Mouse (Mus musculus) hindbrain, embryonic 13.5 days (tissue): ENCODE measurements around the gene Zfp189. TPM values are rescaled to one million over a fixed set of nuclear protein-coding genes. Genes with fewer than 3 reads are reported as not detected.

Source experiments
- ATAC-seq: fragments of 200-750 bp; cut with Nextera tagmentation; 2 replicates; pipeline ENCODE4 v1.8.0; 2017; ENCODE audit warnings: moderate TSS enrichment; ENCODE audit not compliant: low FRiP score
- H3K27ac ChIP-seq: fragments of 300-500 bp; sonication (generic); 2 replicates; pipeline ENCODE4 v1.5.1; 2015; ENCODE audit warnings: inconsistent platforms, mild to moderate bottlenecking, moderate library complexity
- H3K27me3 ChIP-seq: fragments of 300-500 bp; sonication (generic); 2 replicates; pipeline ENCODE4 v1.6.1; 2015; ENCODE audit warnings: mild to moderate bottlenecking, inconsistent platforms
- H3K36me3 ChIP-seq: fragments of 300-500 bp; sonication (generic); 2 replicates; pipeline ENCODE4 v1.6.1; 2015; ENCODE audit warnings: mild to moderate bottlenecking, inconsistent platforms
- H3K4me1 ChIP-seq: fragments of 300-500 bp; sonication (generic); replicated peaks from 2 replicates; pipeline ENCODE4 v1.6.1; 2015; ENCODE audit warnings: inconsistent platforms
- H3K4me2 ChIP-seq: fragments of 300-500 bp; sonication (generic); 2 replicates; pipeline ENCODE4 v1.6.1; 2015; ENCODE audit warnings: inconsistent platforms, mild to moderate bottlenecking, moderate library complexity
- H3K4me3 ChIP-seq: fragments of 300-500 bp; sonication (generic); 2 replicates; pipeline ENCODE4 v1.5.1; 2015; ENCODE audit warnings: mild to moderate bottlenecking, inconsistent platforms
- H3K9ac ChIP-seq: fragments of 300-500 bp; sonication (generic); 2 replicates; pipeline ENCODE4 v1.6.1; 2015; ENCODE audit warnings: mild to moderate bottlenecking, inconsistent platforms
- H3K9me3 ChIP-seq: fragments of 300-500 bp; sonication (generic); 2 replicates; pipeline ENCODE4 v1.6.1; 2016; ENCODE audit warnings: inconsistent platforms
- WGBS: fragments of 180-500 bp; shearing (Covaris S2); methylation state at CpG from one replicate; pipeline ENCODE4 v1.1.7; 2015; 5-methylcytosine and 5-hydroxymethylcytosine counted together
- polyA plus RNA-seq: library from polyadenylated mRNA; unstranded; fragments of >200 nt; fragmentation: Nextera tagmentation; extraction: Ambion mirVana; gene quantifications from 2 replicates; pipeline ENCODE4 v1.2.1, GENCODE M21; 2015

Zfp189 gene
- polyA plus RNA-seq, 1 experiment from 2014 or later, result 13.5 TPM

DNA sequence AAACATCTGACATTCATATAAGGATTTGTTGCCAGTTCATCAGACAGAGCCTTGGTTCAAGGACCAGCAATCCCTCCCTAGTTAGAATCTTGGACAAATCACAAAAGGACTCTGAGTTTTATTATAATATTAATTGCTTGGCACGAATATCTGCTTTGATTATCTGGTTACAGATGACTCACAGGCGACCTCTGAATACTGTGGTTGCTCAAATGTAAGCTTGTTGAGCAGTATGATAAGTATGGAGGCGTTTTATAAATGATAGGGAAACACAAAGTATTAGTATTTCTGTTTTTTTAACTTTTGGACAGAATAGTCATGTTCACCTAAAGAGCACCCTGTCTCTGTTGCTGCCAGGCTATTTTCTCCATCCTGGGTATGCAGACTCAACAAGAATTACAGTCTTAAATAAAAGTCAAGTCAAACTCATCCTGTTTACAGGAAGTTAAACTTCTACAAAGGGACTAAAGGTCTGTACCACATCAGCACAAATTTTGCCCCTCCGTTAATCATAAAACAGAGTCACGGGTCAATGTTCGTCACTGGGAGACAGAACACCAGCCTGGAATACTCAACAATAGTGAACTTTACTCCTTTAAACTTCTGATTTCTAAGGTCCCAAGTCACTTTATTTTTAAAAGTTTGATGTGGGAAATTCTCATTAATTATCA is 26.0 kb downstream of the Zfp189 start:
- no peak overlapping the region for H3K4me3 ChIP-seq
- no peaks in the 10 kb centered on the region for H3K4me1 ChIP-seq
- no peak overlapping the region for H3K9ac ChIP-seq
- 79% methylated on average over 6 of the region's 6 CpGs for WGBS
- no peaks in the 10 kb centered on the region for H3K27me3 ChIP-seq
- H3K36me3 ChIP-seq, result no peaks in the 10 kb centered on the region
- no peak for ATAC-seq
- H3K9me3 ChIP-seq, result no peaks in the 10 kb centered on the region
- no peak overlapping the region for H3K27ac ChIP-seq
- no peak overlapping the region for H3K4me2 ChIP-seq

DNA sequence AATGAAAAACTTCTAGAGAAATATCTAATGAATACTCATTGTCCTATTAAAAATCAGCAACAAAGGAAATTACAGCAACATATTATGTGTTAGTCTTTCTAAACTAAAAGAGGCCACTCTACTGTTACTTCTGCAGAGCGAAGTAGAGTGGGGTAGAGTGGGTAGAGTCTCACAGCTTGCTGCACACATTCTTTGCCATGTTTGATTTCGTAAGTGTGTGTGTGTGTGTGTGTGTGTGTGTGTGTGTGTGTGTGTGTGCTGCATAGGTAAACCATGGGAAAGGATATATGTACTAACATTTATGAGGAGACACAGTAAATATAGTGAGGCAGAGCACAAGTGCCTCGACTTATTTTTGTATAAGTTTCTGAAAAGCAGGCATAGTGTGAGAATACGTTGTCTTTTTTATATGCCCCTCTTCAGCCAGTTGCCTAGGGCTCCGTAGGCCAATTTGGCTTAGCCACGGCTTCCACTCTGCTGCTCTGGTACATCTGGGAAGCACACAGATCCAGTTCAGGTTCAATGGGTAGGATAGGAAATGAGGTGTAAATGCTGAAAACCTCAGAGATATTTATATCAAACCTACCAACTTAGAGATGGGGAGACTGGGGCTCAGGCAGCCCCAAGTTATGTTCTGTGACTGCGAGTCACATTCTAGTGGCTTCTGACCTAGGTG is 26.7 kb downstream of the Zfp189 start:
- WGBS, result 87% methylated on average over 7 of the region's 7 CpGs
- no peak for ATAC-seq
- no peak overlapping the region for H3K9ac ChIP-seq
- H3K36me3 ChIP-seq, result no peaks in the 10 kb centered on the region
- no peaks in the 10 kb centered on the region for H3K27me3 ChIP-seq
- H3K27ac ChIP-seq, result no peak overlapping the region
- H3K4me3 ChIP-seq, result no peak overlapping the region
- H3K9me3 ChIP-seq, result no peaks in the 10 kb centered on the region
- H3K4me2 ChIP-seq, result no peak overlapping the region
- H3K4me1 ChIP-seq, result no peaks in the 10 kb centered on the region

DNA sequence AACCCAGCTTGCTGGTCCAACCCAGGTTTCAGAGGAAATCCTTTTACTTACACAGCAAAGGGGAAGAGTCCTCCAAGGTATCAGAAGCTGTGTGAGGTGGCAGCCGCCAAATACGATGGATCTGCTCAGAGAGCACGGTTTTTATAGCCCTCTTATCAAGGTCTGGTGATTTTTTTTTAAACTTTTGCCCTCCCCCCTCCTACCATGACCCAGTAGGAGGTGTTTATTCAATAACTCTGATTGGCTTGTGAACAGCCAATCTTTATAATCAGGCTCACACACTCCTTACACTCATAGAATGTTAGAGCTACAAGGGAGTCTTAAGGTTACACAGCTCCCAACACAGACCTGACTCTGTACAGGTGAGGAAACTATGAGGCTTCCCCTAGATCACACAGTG is 28.4 kb downstream of the Zfp189 start, which contains the start of gene Aldob:
TSS of gene Aldob (minus strand) at position 164 of the 400 bp plus-strand sequence.
- Histone ChIP-seq H3K27ac (no peak within 1 kb of the TSS), H3K4me1 (no peaks in the 10 kb centered on the region), H3K9me3 (no peaks in the 10 kb centered on the region), H3K36me3 (no peaks in the 10 kb centered on the region), H3K4me3 (no peak within 1 kb of the TSS), H3K9ac (no peak within 1 kb of the TSS), H3K4me2 (no peak within 1 kb of the TSS), H3K27me3 (no peaks in the 10 kb centered on the region)
- WGBS, result 68% methylated on average over 3 of the region's 3 CpGs
- no peak for ATAC-seq

DNA sequence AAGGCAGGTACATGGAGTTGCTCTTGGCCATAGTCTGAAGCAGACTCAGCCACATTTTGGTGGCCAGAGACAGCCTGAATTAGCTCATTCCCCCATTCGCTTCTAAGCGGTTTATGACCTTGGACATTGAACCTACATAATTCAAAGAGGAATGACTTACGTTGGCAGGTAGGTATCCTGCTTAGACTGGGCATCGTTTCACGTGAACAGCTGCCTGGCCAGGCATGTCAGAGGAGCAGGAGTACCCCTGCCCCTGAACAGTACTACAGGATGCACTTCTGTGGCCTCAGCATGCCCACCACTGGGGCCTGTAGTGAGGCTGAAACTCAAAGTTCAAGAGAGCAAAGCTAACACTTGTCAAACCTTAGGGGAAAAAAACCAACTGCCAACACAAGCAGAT is 32.4 kb downstream of the Zfp189 start:
- WGBS, result 91% methylated on average over 5 of the region's 5 CpGs
- Histone ChIP-seq H3K36me3 (no peaks in the 10 kb centered on the region), H3K27ac (no peak overlapping the region), H3K4me1 (no peaks in the 10 kb centered on the region), H3K27me3 (no peaks in the 10 kb centered on the region), H3K9ac (no peak overlapping the region), H3K9me3 (no peaks in the 10 kb centered on the region), H3K4me3 (no peak overlapping the region), H3K4me2 (no peak overlapping the region)
- ATAC-seq, result no peak

DNA sequence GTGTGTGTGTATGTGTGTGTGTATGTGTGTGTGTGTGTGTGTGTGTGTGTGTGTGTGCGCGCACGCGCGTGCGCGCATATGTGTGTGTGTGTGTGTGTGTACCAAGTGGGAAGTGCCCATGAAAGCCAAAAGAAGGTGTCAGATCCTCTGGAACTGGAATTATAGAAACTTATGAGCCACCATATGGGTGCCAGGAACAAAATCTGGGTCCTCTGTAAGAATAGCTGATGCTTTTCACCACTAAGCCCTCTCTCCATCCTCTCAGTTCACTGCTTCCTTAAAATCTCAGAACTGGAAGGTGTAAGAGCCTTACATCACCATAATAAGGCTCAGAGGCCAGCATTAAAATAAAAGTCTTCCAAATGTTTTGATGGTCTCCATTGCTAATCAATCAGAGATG is 36.4 kb downstream of the Zfp189 start:
- no peak for ATAC-seq
- no peaks in the 10 kb centered on the region for H3K36me3 ChIP-seq
- H3K4me3 ChIP-seq, result no peak overlapping the region
- WGBS, result 94% methylated on average over 7 of the region's 7 CpGs
- H3K4me2 ChIP-seq, result no peak overlapping the region
- no peaks in the 10 kb centered on the region for H3K4me1 ChIP-seq
- no peak overlapping the region for H3K27ac ChIP-seq
- no peak overlapping the region for H3K9ac ChIP-seq
- no peaks in the 10 kb centered on the region for H3K27me3 ChIP-seq
- no peaks in the 10 kb centered on the region for H3K9me3 ChIP-seq

DNA sequence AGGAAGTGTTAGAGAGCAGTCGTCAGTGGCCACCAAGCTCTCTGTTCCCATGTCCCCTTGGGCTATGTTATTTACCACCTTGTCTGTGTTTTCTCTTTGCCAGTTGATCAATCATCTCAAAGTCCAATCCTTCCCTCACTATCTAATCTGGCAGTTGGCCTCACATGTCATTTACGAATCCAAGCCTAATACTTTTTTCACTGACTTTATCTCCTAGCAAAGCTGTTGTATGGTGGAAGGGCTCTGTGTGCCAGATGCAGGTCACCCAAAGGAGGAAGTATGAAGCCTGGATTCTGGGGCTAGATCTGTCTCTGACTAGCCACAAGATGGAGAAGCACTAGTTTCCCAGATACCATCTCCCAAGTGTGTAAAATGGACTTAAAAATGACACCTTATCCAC is 37.2 kb downstream of the Zfp189 start:
- no peak for ATAC-seq
- H3K4me3 ChIP-seq, result no peak overlapping the region
- no peak overlapping the region for H3K4me2 ChIP-seq
- H3K9ac ChIP-seq, result no peak overlapping the region
- H3K27ac ChIP-seq, result no peak overlapping the region
- no peaks in the 10 kb centered on the region for H3K4me1 ChIP-seq
- WGBS, result 87% methylated on average over 2 of the region's 2 CpGs
- no peaks in the 10 kb centered on the region for H3K36me3 ChIP-seq
- no peaks in the 10 kb centered on the region for H3K9me3 ChIP-seq
- no peaks in the 10 kb centered on the region for H3K27me3 ChIP-seq

DNA sequence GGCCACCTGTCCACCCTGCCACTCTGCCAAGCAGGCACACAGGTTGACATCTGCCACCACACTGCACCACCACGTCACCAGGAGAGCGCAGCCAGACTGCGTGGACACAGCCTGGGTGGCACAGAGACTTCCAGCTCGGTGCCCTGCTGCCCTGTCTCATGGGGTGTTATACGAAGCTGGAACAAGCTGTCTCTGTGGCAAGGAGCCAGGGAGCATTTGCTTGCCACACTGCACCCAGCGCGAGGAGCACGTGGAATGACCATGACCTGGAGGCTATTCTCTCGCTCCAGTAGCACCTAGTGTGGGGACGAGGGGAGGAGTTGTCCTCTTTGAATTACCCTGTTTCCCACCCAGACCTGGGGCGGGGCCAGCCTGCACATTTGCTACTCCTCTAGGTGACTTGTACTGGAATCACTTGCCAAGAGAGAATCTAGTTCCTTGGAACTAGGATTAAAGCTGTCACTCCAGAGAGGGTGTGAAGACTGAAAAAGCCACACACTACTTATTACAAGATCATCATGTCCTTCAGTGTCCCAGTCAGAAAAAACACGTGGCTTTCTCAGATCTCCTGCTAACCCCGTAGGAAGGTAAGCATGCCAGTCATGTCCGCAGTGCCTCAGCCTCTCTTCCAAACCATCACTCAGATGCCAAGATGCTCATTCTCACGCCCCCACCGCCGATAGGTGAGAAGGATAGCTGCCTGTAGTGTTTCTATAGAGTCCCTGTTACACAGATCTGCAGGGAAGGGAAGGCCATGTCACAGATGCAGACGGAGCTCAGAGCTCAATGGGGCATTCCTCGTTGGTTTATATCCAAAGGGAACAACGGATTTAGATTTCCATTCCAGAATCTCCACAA is 39.2 kb downstream of the Zfp189 start:
- peak; percentile 57; the same call in 1 of the 2 replicates for ATAC-seq
- Histone ChIP-seq H3K4me3 (no peak overlapping the region), H3K27me3 (no peaks in the 10 kb centered on the region), H3K4me2 (no peak overlapping the region), H3K4me1 (no peaks in the 10 kb centered on the region), H3K9ac (no peak overlapping the region), H3K27ac (no peak overlapping the region), H3K36me3 (no peaks in the 10 kb centered on the region), H3K9me3 (no peaks in the 10 kb centered on the region)
- WGBS, result 73% methylated on average over 20 of the region's 20 CpGs

DNA sequence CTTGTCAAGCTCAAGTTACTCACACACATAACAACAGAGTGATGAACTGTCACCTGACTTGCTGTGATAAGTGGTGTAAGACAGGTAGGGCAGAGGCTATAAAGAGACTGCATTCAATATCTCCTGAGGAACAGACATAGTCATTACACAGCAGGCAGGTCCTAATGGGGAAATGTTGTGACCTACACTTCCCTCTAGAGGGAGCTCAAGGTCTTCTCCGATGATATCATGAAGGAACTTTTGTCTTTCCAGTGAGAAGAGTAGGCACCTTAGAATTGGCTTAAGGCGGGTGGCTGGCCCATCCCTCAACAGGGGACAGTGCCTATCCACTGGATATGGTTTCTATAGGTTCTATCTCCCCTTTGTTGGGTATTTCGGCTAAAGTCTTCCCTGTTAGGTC is 46.6 kb downstream of the Zfp189 start:
- H3K4me2 ChIP-seq, result no peak overlapping the region
- ATAC-seq, result peak; percentile 83
- no peaks in the 10 kb centered on the region for H3K9me3 ChIP-seq
- no peaks in the 10 kb centered on the region for H3K36me3 ChIP-seq
- 39% methylated on average over 3 of the region's 3 CpGs for WGBS
- no peak overlapping the region for H3K9ac ChIP-seq
- no peak overlapping the region for H3K4me3 ChIP-seq
- H3K27me3 ChIP-seq, result no peaks in the 10 kb centered on the region
- no peak overlapping the region for H3K27ac ChIP-seq
- no peaks in the 10 kb centered on the region for H3K4me1 ChIP-seq

DNA sequence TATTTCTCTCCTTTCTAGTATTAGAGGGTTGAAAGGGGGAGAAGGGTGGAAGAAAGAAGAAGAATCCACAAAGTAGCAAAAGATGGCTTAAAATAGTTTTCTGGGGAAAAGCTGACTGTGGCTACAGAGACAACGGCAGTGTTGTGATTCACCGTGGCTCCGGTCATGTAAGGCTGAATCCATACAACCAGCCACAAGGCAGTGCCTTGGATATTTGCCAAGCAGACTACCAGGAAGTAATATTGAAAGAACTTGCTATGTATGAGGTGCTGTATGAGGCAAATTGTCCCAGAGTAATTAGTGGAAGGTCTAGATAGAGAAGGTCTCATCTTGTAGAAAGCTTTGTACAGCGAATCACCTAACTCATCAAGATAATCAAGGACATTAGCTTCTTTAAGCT is 51.2 kb downstream of the Zfp189 start:
- no peak overlapping the region for H3K4me2 ChIP-seq
- no peaks in the 10 kb centered on the region for H3K27me3 ChIP-seq
- no peak for ATAC-seq
- WGBS, result 91% methylated on average over 4 of the region's 4 CpGs
- no peaks in the 10 kb centered on the region for H3K9me3 ChIP-seq
- no peaks in the 10 kb centered on the region for H3K4me1 ChIP-seq
- no peak overlapping the region for H3K27ac ChIP-seq
- no peaks in the 10 kb centered on the region for H3K36me3 ChIP-seq
- no peak overlapping the region for H3K4me3 ChIP-seq
- no peak overlapping the region for H3K9ac ChIP-seq

Other genes with a start within 250 kb of the Zfp189 start
- not detected in 2 replicates for gene Acnat2, start 113.0 kb upstream of the Zfp189 start, polyA plus RNA-seq
- gene Acnat1, start 47.3 kb upstream of the Zfp189 start, polyA plus RNA-seq, result not detected in 2 replicates
- 0.13 TPM in 1 of 2 replicates, not detected in the other for gene Baat, start 14.6 kb upstream of the Zfp189 start, polyA plus RNA-seq
- 76.9 and 78.8 TPM in 2 replicates for gene Mrpl50, start 83 bp upstream of the Zfp189 start, polyA plus RNA-seq
- gene Aldob, start 28.4 kb downstream of the Zfp189 start, polyA plus RNA-seq, result 0.19 TPM in 1 of 2 replicates, not detected in the other
- 62.7 and 67.1 TPM in 2 replicates for gene Tmem246, start 76.7 kb downstream of the Zfp189 start, polyA plus RNA-seq
- gene Rnf20, start 110.8 kb downstream of the Zfp189 start, polyA plus RNA-seq, result 57.8 and 58.4 TPM in 2 replicates
- gene Ppp3r2, start 160.8 kb downstream of the Zfp189 start, polyA plus RNA-seq, result 0.28 and 0.42 TPM in 2 replicates